Mouse (Mus musculus): Measurements from ENCODE around the gene Efcc1.
A peak's percentile ranks its signal among the peaks of the same experiment; 100 is the strongest.

- TF ChIP-seq CTCF (IDR thresholded peaks at IDR 0.05; ENCODE audit: low read depth) (peak; percentile 44), EP300 (IDR thresholded peaks at IDR 0.05; ENCODE audit: low read depth) (peak; percentile 62; the same call in 1 of the 2 replicates)
These were observed 60.3 kb downstream of the Efcc1 start for GRCm38 (mm10) chr6:87790779-87791480.
